16 mouse cellular contexts compared by ENCODE assay signal in the genomic region with DNA sequence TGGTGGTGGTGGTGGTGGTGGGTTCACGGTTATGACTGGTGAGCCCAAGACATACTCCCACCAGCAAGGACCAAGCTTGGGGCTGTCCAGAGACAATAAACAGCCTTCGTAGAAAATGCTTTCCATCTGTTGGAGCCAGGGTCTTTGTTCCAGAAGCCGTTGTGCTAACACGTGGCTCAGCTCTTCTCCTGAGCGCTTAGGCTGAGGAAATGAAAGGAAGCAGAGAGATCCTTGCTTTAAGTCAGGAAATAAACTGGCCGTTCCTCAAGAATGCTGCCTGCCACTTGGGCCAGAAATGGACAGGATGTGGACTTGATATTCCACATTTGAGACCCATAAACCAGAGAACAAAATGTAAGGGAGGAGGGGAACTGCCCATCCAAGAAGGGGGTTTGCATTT. TPM values are rescaled to one million over a fixed set of nuclear protein-coding genes. Genes with fewer than 3 reads are reported as not detected.
A peak's percentile ranks its signal among the peaks of the same experiment; 100 is the strongest.
DNase-seq lines count a peak whose midpoint lies in the region; ATAC-seq and TF ChIP-seq lines count a peak whose summit lies in the region.
"Had no signal": no experiment of that assay in that cellular context is flagged by ENCODE, and none has a peak within 500 bp of the region (broad histone marks: within the 10 kb centered on the region; RNA-seq: fewer than 3 reads in every experiment).

No protein-coding gene starts in this region.

- WGBS in kidney, adult 2 months, result 54% methylated on average over 6 of the region's 6 CpGs
- WGBS in embryonic facial prominence, embryonic 15.5 days, result 39% methylated on average over 6 of the region's 6 CpGs
- 49% methylated on average over 6 of the region's 6 CpGs for WGBS in kidney, embryonic 15.5 days

- no peaks in the 10 kb centered on the region for H3K36me3 ChIP-seq in kidney, adult 2 months (ENCODE audit: control insufficient read depth, insufficient read depth, low read length)
- no peaks in the 10 kb centered on the region for H3K36me3 ChIP-seq in embryonic facial prominence, embryonic 15.5 days
- no peaks in the 10 kb centered on the region for H3K36me3 ChIP-seq in kidney, embryonic 15.5 days
- H3K36me3 ChIP-seq: forebrain, embryonic 10.5 days had no signal

- no peaks in the 10 kb centered on the region for H3K4me1 ChIP-seq in kidney, adult 2 months (ENCODE audit: control insufficient read depth, insufficient read depth, low read length)
- H3K4me1 ChIP-seq in embryonic facial prominence, embryonic 15.5 days, result peaks cover 22% of the 10 kb centered on the region
- H3K4me1 ChIP-seq in kidney, embryonic 15.5 days, result no peaks in the 10 kb centered on the region
- H3K4me1 ChIP-seq: forebrain, embryonic 10.5 days; megakaryocyte, embryonic 14.5 days had no signal

- no peak for TF ChIP-seq CTCF in kidney, adult 2 months (conservative IDR thresholded peaks at IDR 0.05; ENCODE audit: insufficient read depth, insufficient read length, low read depth, low read length)

- H3K4me3 ChIP-seq in kidney, adult 2 months (ENCODE audit: insufficient read depth, low read depth, low read length), result no peak overlapping the region
- no peak overlapping the region for H3K4me3 ChIP-seq in embryonic facial prominence, embryonic 15.5 days (replicated peaks)
- no peak overlapping the region for H3K4me3 ChIP-seq in kidney, embryonic 15.5 days (replicated peaks)
- H3K4me3 ChIP-seq: forebrain, embryonic 10.5 days; megakaryocyte, embryonic 14.5 days; myocyte had no signal

- no peaks in the 10 kb centered on the region for H3K9me3 ChIP-seq in embryonic facial prominence, embryonic 15.5 days (replicated peaks)
- no peaks in the 10 kb centered on the region for H3K9me3 ChIP-seq in kidney, embryonic 15.5 days (replicated peaks)
- H3K9me3 ChIP-seq: forebrain, embryonic 10.5 days; megakaryocyte, embryonic 14.5 days had no signal

- no peak for TF ChIP-seq POLR2A in kidney, adult 2 months (IDR thresholded peaks at IDR 0.05; ENCODE audit: low read depth, low read length)

- H3K27ac ChIP-seq in kidney, adult 2 months (ENCODE audit: insufficient read depth, low read depth, low read length), result no peak overlapping the region
- H3K27ac ChIP-seq in embryonic facial prominence, embryonic 15.5 days (replicated peaks), result peak overlapping the region; percentile 76
- H3K27ac ChIP-seq in kidney, embryonic 15.5 days, result peak overlapping the region; percentile 45; the same call in 1 of the 2 replicates
- H3K27ac ChIP-seq: forebrain, embryonic 10.5 days; hindbrain, embryonic 14.5 days had no signal

- no peak overlapping the region for H3K9ac ChIP-seq in embryonic facial prominence, embryonic 15.5 days
- H3K9ac ChIP-seq in kidney, embryonic 15.5 days, result no peak overlapping the region
- H3K9ac ChIP-seq: hindbrain, embryonic 14.5 days had no signal

- no peaks in the 10 kb centered on the region for H3K27me3 ChIP-seq in kidney, adult 2 months (replicated peaks; ENCODE audit: control insufficient read depth, insufficient read depth, low read length)
- H3K27me3 ChIP-seq in embryonic facial prominence, embryonic 15.5 days, result no peaks in the 10 kb centered on the region
- H3K27me3 ChIP-seq in kidney, embryonic 15.5 days, result no peaks in the 10 kb centered on the region

- no peak overlapping the region for H3K4me2 ChIP-seq in embryonic facial prominence, embryonic 15.5 days (replicated peaks)
- no peak overlapping the region for H3K4me2 ChIP-seq in kidney, embryonic 15.5 days
- H3K4me2 ChIP-seq: hindbrain, embryonic 14.5 days had no signal

- ATAC-seq in embryonic facial prominence, embryonic 15.5 days (ENCODE audit: insufficient number of reproducible peaks, low FRiP score, low TSS enrichment, low read depth), result peak; percentile 63; the same call in 1 of the 2 replicates
- no peak for ATAC-seq in kidney, embryonic 15.5 days (replicated peaks; ENCODE audit: low FRiP score)
- ATAC-seq: CD4-positive, CD25-positive, alpha-beta regulatory T cell, adult 4 months; Patski had no signal

- peak; percentile 30 for DNase-seq in kidney, adult 2 months
- no peak for DNase-seq in kidney, adult 11 months
- DNase-seq in lung, postnatal 10 days, result peak; percentile 45
- no peak for DNase-seq in natural killer cell, adult 2 months (ENCODE audit: low spot score in 2 of 2)
- no peak for DNase-seq in cerebellum, adult 9-11 months
- no peak for DNase-seq in T-cell, adult 2 months (ENCODE audit: low spot score)
- DNase-seq: cerebellum, postnatal 10 days; gastrocnemius, postnatal 14 days had no signal

RNA-seq across cellular contexts. Expression of a gene that starts 59.7 kb away (rescaled TPM):
- 39.7 and 41.9 TPM in 2 replicates for polyA plus RNA-seq in kidney, adult 2 months (2012; rRNA removed)
- 126 and 137 TPM in 2 replicates for polyA plus RNA-seq in embryonic facial prominence, embryonic 15.5 days (2015; fragmentation: Nextera tagmentation; extraction: Ambion mirVana)
- 146 and 155 TPM in 2 replicates for polyA plus RNA-seq in kidney, embryonic 15.5 days (2015; fragmentation: Nextera tagmentation; extraction: Ambion mirVana)

Comparison
In these comparisons a context has a peak if more than half of its experiments do, and no peak if none do; other contexts are left out.
1. DNase-seq: peak in kidney, adult 2 months (single experiment) and lung, postnatal 10 days (single experiment); none in kidney, adult 11 months (single experiment), natural killer cell, adult 2 months (0 of 2), cerebellum, adult 9-11 months (single experiment) and T-cell, adult 2 months (single experiment).